Mouse (Mus musculus) forebrain, postnatal 0 days (tissue): ENCODE measurements around the gene Hdac4. TPM values are rescaled to one million over a fixed set of nuclear protein-coding genes. Genes with fewer than 3 reads are reported as not detected.

Experiments
- ATAC-seq: fragments of 200-750 bp; cut with Nextera tagmentation; 2 replicates; pipeline ENCODE4 v1.8.0; 2017; ENCODE audit warnings: mild to moderate bottlenecking, moderate library complexity
- DNase-seq: peaks from one replicate; pipeline ENCODE4 v3.0.0-alpha.2; 2015
- H3K27ac ChIP-seq: fragments of 300-500 bp; sonication (generic); 2 replicates; pipeline ENCODE4 v1.5.1; 2014; ENCODE audit warnings: low read depth, mild to moderate bottlenecking, antibody characterized with exemption, low read length, moderate library complexity, mixed read lengths
- H3K27me3 ChIP-seq: fragments of 300-500 bp; sonication (generic); 2 replicates; pipeline ENCODE4 v1.6.1; 2014; ENCODE audit warnings: mild to moderate bottlenecking, low read length, mixed read lengths; ENCODE audit not compliant: insufficient read depth
- H3K36me3 ChIP-seq: fragments of 300-500 bp; sonication (generic); 2 replicates; pipeline ENCODE4 v1.6.1; 2014; ENCODE audit warnings: mild to moderate bottlenecking, moderate library complexity; ENCODE audit not compliant: insufficient read depth
- H3K4me1 ChIP-seq: fragments of 300-500 bp; sonication (generic); 2 replicates; pipeline ENCODE4 v1.6.1; 2014; ENCODE audit warnings: antibody characterized with exemption; ENCODE audit not compliant: insufficient read depth
- H3K4me2 ChIP-seq: fragments of 300-500 bp; sonication (generic); 2 replicates; pipeline ENCODE4 v1.6.1; 2014; ENCODE audit warnings: low read depth, mild to moderate bottlenecking, moderate library complexity
- H3K4me3 ChIP-seq: fragments of 300-500 bp; sonication (generic); 2 replicates; pipeline ENCODE4 v1.5.1; 2014; ENCODE audit warnings: low read depth, low read length, mixed read lengths
- H3K9ac ChIP-seq: fragments of 300-500 bp; sonication (generic); 2 replicates; pipeline ENCODE4 v1.6.1; 2014; ENCODE audit warnings: mild to moderate bottlenecking
- H3K9me3 ChIP-seq: fragments of 300-500 bp; sonication (generic); 2 replicates; pipeline ENCODE4 v1.6.1; 2016; ENCODE audit warnings: low read length
- CTCF ChIP-seq: sonication (generic); IDR thresholded peaks from 2 replicates; pipeline ENCODE4 v1.5.1; 2016; ENCODE audit warnings: antibody characterized with exemption, control low read depth, low read depth
- WGBS: fragments of 180-500 bp; shearing (Covaris S2); extraction: QIAGEN DNeasy Blood & Tissue Kit; methylation state at CpG from one replicate; pipeline ENCODE4 v1.1.7; 2014; 5-methylcytosine and 5-hydroxymethylcytosine counted together
- polyA plus RNA-seq: library from polyadenylated mRNA; unstranded; fragments of >200 nt; fragmentation: Nextera tagmentation; extraction: Ambion mirVana; gene quantifications from 2 replicates; pipeline ENCODE4 v1.2.1, GENCODE M21; 2015
- total RNA-seq: library from RNA; depleted of rRNA; stranded (reverse); fragments of >200 nt; gene quantifications from 2 replicates; pipeline ENCODE4 v1.2.3, GENCODE M21; 2014

The Hdac4 gene
- total and polyA plus RNA-seq, 2 experiments from 2014 or later = 21.3 to 57.0 TPM

DNA sequence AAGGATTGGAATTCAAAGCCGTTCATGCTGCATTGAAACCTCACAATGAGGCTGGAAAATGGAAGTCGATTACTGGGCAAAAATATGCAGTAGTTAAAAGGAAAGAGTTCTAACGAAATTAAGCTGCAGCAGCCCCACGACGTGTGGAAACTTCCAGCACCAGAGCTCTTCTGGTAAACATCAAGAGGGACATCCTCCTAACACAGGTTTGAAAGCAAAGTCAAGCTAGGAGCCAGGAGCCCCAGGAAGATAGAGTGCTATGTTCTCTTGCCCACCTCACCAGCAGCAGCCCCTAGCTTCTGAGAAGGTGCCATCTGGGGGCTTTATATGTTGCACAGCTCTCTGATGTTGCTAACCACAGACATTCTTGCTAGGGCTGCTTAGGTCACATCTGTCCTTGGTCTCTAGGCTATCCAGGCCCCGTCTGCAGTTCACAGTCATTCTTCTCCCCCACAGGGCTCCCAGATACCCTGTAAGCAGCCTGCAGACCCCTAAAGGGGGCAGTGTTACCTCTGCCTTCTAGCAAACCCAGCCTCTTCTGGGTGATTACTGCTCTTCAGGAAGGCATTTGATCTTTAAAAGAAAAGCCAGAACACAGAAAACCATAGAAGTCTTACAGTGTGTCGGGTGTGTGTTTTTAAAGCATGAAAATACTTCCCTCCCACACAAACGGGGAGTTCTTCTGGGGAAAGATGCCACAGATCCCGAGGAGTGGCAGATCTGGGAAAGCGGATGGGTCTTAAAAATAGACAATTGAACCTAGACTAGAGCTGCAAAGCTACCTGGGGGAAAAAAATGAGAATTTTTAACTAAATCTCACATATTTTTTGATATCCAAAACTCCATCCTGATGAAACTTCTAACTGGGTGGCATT, 17.2 kb downstream of the Hdac4 start:
- ATAC-seq (no peak), DNase-seq (peak; percentile 61)
- 0 out of 2 replicates have a peak overlapping the region, but pooled peaks have one; percentile 69 for H3K9ac ChIP-seq
- H3K36me3 ChIP-seq = no peaks in the 10 kb centered on the region
- peak overlapping the region; percentile 69 for H3K4me3 ChIP-seq
- peak overlapping the region; percentile 69 for H3K4me2 ChIP-seq
- no peaks in the 10 kb centered on the region for H3K27me3 ChIP-seq
- H3K9me3 ChIP-seq = no peaks in the 10 kb centered on the region
- peak; percentile 63 for TF ChIP-seq CTCF
- 0 out of 2 replicates have a peak overlapping the region, but pooled peaks have one; percentile 29 for H3K27ac ChIP-seq
- 8% methylated on average over 10 of the region's 10 CpGs for WGBS
- H3K4me1 ChIP-seq = peaks cover 14% of the 10 kb centered on the region

DNA sequence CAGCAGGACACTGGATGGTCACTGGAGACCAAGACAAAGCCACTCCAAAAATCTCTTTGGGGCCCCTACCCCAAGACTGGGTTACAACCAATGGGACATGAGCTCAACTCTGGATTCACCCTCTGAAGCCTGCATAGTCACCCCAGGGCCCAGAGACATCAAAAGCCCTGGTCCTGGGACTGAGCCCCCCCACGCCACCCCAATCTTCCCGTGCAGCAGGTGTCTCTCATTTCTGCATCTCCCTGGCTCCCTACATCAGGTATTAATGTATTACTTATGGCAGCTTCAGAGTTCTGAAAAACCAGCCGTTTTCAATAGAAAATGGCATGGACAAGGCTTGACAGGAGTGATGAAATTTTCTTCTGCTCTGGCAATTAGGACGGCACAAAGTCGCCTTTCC, 17.9 kb downstream of the Hdac4 start:
- H3K9me3 ChIP-seq = no peaks in the 10 kb centered on the region
- DNase-seq = no peak
- no peak overlapping the region for H3K27ac ChIP-seq
- no peak overlapping the region for H3K9ac ChIP-seq
- H3K4me2 ChIP-seq = peak overlapping the region; percentile 69
- ATAC-seq = no peak
- no peaks in the 10 kb centered on the region for H3K27me3 ChIP-seq
- 15% methylated on average over 5 of the region's 5 CpGs for WGBS
- no peak for TF ChIP-seq CTCF
- 0 out of 2 replicates have a peak overlapping the region, but pooled peaks have one; percentile 1 for H3K4me3 ChIP-seq
- peaks cover 14% of the 10 kb centered on the region for H3K4me1 ChIP-seq
- H3K36me3 ChIP-seq = no peaks in the 10 kb centered on the region

DNA sequence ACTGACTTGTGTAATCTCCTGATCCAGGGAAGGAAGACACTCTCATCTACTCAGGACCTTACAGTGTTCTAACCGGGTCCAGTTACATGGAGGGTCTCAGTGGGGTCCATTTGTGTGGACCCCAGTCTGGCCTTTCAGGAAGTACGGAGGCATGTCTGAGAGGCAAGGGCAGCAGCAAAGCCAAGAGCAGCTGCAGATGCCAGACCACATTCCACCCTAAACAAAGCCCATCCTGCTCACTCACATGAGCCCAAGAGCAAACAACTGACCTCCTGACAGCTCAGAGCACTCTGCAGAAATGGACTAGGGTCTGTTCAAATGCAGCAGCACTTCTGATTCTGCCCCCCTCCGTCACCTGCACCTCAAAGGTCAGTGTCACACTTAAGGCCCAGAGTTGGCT, 18.3 kb downstream of the Hdac4 start:
- peak overlapping the region; percentile 69; the same call in 1 of the 2 replicates for H3K4me2 ChIP-seq
- H3K27ac ChIP-seq = no peak overlapping the region
- no peaks in the 10 kb centered on the region for H3K36me3 ChIP-seq
- DNase-seq (no peak), ATAC-seq (no peak)
- peaks cover 14% of the 10 kb centered on the region for H3K4me1 ChIP-seq
- no peaks in the 10 kb centered on the region for H3K9me3 ChIP-seq
- H3K9ac ChIP-seq = no peak overlapping the region
- H3K4me3 ChIP-seq = no peak overlapping the region
- 52% methylated on average over 3 of the region's 3 CpGs for WGBS
- no peaks in the 10 kb centered on the region for H3K27me3 ChIP-seq
- TF ChIP-seq CTCF = no peak

GRCm38 (mm10) chr1:92175266-92175665, 20.2 kb downstream of the Hdac4 start:
- Histone ChIP-seq H3K4me3 (no peak overlapping the region), H3K27ac (no peak overlapping the region), H3K9ac (no peak overlapping the region), H3K36me3 (no peaks in the 10 kb centered on the region), H3K27me3 (no peaks in the 10 kb centered on the region), H3K4me2 (no peak overlapping the region), H3K9me3 (no peaks in the 10 kb centered on the region), H3K4me1 (peaks cover 14% of the 10 kb centered on the region)
- TF ChIP-seq CTCF = no peak
- DNase-seq (no peak), ATAC-seq (no peak)
- WGBS = 93% methylated on average over 6 of the region's 6 CpGs

DNA sequence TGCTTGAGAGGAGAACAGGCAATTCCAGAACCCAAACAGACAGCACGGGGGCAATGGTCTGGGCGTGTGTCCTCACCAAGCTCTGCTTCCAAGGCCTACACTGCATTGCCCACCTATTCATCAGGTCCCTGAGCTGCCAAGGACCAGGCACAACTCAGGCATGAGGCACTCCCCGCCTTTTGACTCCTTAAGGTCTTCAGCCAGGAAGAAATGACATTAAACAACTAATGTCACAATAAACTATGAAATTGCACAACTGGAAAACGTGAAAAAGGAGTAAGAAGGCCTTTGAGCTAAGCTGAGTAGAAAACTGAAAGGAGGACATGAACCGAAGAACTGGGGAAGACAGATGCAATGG, 20.6 kb downstream of the Hdac4 start:
- ATAC-seq = no peak
- DNase-seq = no peak
- H3K4me1 ChIP-seq = peaks cover 14% of the 10 kb centered on the region
- no peak for TF ChIP-seq CTCF
- H3K36me3 ChIP-seq = no peaks in the 10 kb centered on the region
- H3K4me2 ChIP-seq = no peak overlapping the region
- no peak overlapping the region for H3K4me3 ChIP-seq
- no peaks in the 10 kb centered on the region for H3K9me3 ChIP-seq
- no peak overlapping the region for H3K9ac ChIP-seq
- 86% methylated on average over 5 of the region's 5 CpGs for WGBS
- no peaks in the 10 kb centered on the region for H3K27me3 ChIP-seq
- no peak overlapping the region for H3K27ac ChIP-seq

GRCm38 (mm10) chr1:92174251-92174897, 21.1 kb downstream of the Hdac4 start:
- H3K9me3 ChIP-seq = no peaks in the 10 kb centered on the region
- WGBS = 47% methylated on average over 3 of the region's 3 CpGs
- ATAC-seq (no peak), DNase-seq (no peak)
- TF ChIP-seq CTCF = no peak
- no peaks in the 10 kb centered on the region for H3K36me3 ChIP-seq
- H3K4me2 ChIP-seq = no peak overlapping the region
- H3K4me3 ChIP-seq = no peak overlapping the region
- no peak overlapping the region for H3K27ac ChIP-seq
- peaks cover 14% of the 10 kb centered on the region for H3K4me1 ChIP-seq
- no peak overlapping the region for H3K9ac ChIP-seq
- H3K27me3 ChIP-seq = no peaks in the 10 kb centered on the region
